Mouse (Mus musculus) midbrain, embryonic 11.5 days (tissue): ENCODE measurements around the gene Rab26. TPM values are rescaled to one million over a fixed set of nuclear protein-coding genes. Genes with fewer than 3 reads are reported as not detected.
A peak's percentile ranks its signal among the peaks of the same experiment; 100 is the strongest.

Experiments used
- ATAC-seq: fragments of 200-750 bp; cut with Nextera tagmentation; 2 replicates; pipeline ENCODE4 v1.8.0; 2017; ENCODE audit warnings: moderate TSS enrichment, moderate library complexity; ENCODE audit not compliant: low FRiP score
- DNase-seq: peaks from one replicate; pipeline ENCODE4 v3.0.0; 2015; ENCODE audit warnings: low spot score; ENCODE audit errors: missing footprints
- H3K27ac ChIP-seq: fragments of 300-500 bp; sonication (generic); 2 replicates; pipeline ENCODE4 v1.5.1; 2014; ENCODE audit warnings: low read depth, low read length
- H3K27me3 ChIP-seq: fragments of 300-500 bp; sonication (generic); 2 replicates; pipeline ENCODE4 v1.6.1; 2014; ENCODE audit warnings: mild to moderate bottlenecking, low read length, moderate library complexity, mixed read lengths; ENCODE audit not compliant: control insufficient read depth, insufficient read depth
- H3K36me3 ChIP-seq: fragments of 300-500 bp; sonication (generic); 2 replicates; pipeline ENCODE4 v1.6.1; 2014; ENCODE audit warnings: mild to moderate bottlenecking, low read length, moderate library complexity, mixed read lengths; ENCODE audit not compliant: control insufficient read depth, insufficient read depth
- H3K4me1 ChIP-seq: fragments of 300-500 bp; sonication (generic); 2 replicates; pipeline ENCODE4 v1.6.1; 2014; ENCODE audit warnings: low read length; ENCODE audit not compliant: control insufficient read depth, insufficient read depth
- H3K4me2 ChIP-seq: fragments of 300-500 bp; sonication (generic); 2 replicates; pipeline ENCODE4 v1.6.1; 2014; ENCODE audit warnings: mild to moderate bottlenecking, moderate library complexity
- H3K4me3 ChIP-seq: fragments of 300-500 bp; sonication (generic); 2 replicates; pipeline ENCODE4 v1.5.1; 2014; ENCODE audit warnings: low read depth, low read length
- H3K9ac ChIP-seq: fragments of 300-500 bp; sonication (generic); 2 replicates; pipeline ENCODE4 v1.6.1; 2014; ENCODE audit warnings: low read length
- H3K9me3 ChIP-seq: fragments of 300-500 bp; sonication (generic); 2 replicates; pipeline ENCODE4 v1.6.1; 2016; ENCODE audit warnings: low read length; ENCODE audit not compliant: control insufficient read depth
- WGBS: fragments of 180-500 bp; shearing (Covaris S2); extraction: QIAGEN DNeasy Blood & Tissue Kit; methylation state at CpG from one replicate; pipeline ENCODE4 v1.1.7; 2014; 5-methylcytosine and 5-hydroxymethylcytosine counted together
- polyA plus RNA-seq: library from polyadenylated mRNA; unstranded; fragments of >200 nt; fragmentation: Nextera tagmentation; extraction: Ambion mirVana; gene quantifications from 2 replicates; pipeline ENCODE4 v1.2.1, GENCODE M21; 2014

The Rab26 gene
- polyA plus RNA-seq, 1 experiment from 2014 or later, result 2.2 TPM

- peak; percentile 95 for ATAC-seq
- WGBS, result under 1% methylated on average over 62 of the region's 72 CpGs
- peak; percentile 100 for DNase-seq
- Histone ChIP-seq H3K4me1 (peaks cover 12% of the 10 kb centered on the region), H3K9me3 (no peaks in the 10 kb centered on the region), H3K36me3 (no peaks in the 10 kb centered on the region), H3K27me3 (peaks cover 14% of the 10 kb centered on the region), H3K4me3 (peak within 1 kb of the TSS; percentile 69), H3K4me2 (peak within 1 kb of the TSS; percentile 75), H3K27ac (peak within 1 kb of the TSS; percentile 94), H3K9ac (peak within 1 kb of the TSS; percentile 82)
These were observed 15.8 kb upstream of the Rab26 start, which contains the start of gene Pkd1 for GRCm38 (mm10) chr17:24549618-24550415. TSS of gene Pkd1 (plus strand) at chr17:24549834.

GRCm38 (mm10) chr17:24548921-24549617 lies 15.1 kb upstream of the Rab26 start:
- no peaks in the 10 kb centered on the region for H3K36me3 ChIP-seq
- peaks cover 12% of the 10 kb centered on the region for H3K4me1 ChIP-seq
- DNase-seq (peak; percentile 85), ATAC-seq (peak; percentile 0; the same call in 1 of the 2 replicates)
- peak overlapping the region; percentile 69 for H3K4me3 ChIP-seq
- 6% methylated on average over 23 of the region's 23 CpGs for WGBS
- H3K9ac ChIP-seq, result peak overlapping the region; percentile 21; the same call in 1 of the 2 replicates
- peaks cover 14% of the 10 kb centered on the region for H3K27me3 ChIP-seq
- no peaks in the 10 kb centered on the region for H3K9me3 ChIP-seq
- peak overlapping the region; percentile 48 for H3K4me2 ChIP-seq
- no peak overlapping the region for H3K27ac ChIP-seq

- Histone ChIP-seq H3K4me1 (peaks cover 12% of the 10 kb centered on the region), H3K36me3 (no peaks in the 10 kb centered on the region), H3K9ac (no peak overlapping the region), H3K9me3 (no peaks in the 10 kb centered on the region), H3K27me3 (peaks cover 14% of the 10 kb centered on the region), H3K4me2 (no peak overlapping the region), H3K27ac (no peak overlapping the region), H3K4me3 (no peak overlapping the region)
- peak; percentile 83 for DNase-seq
- no peak for ATAC-seq
- 45% methylated on average over 9 of the region's 9 CpGs for WGBS
These were observed 14.4 kb upstream of the Rab26 start for GRCm38 (mm10) chr17:24548435-24548834.

DNA sequence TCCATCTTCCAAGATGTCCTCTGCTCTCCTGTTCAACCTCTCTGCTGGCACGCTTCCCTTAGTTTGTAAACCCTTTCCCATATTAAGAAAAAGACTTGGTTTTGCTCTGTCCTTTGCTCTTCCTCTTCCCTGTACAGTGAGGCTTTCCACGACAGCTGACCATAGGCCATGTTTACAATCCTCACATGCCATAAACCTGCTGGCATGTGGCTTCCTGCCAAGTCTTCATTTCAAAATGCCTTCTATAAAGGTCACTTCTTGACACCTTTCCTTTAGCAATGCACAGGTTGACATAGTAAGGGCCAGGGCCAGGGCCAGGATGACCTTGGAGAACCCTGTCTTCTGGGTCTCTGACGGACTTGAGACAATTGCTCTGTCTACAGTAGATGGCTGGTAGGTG lies 12.2 kb upstream of the Rab26 start:
- Histone ChIP-seq H3K27ac (no peak overlapping the region), H3K4me2 (no peak overlapping the region), H3K27me3 (peaks cover 14% of the 10 kb centered on the region), H3K4me1 (peaks cover 6% of the 10 kb centered on the region), H3K9me3 (no peaks in the 10 kb centered on the region), H3K9ac (no peak overlapping the region), H3K4me3 (no peak overlapping the region), H3K36me3 (no peaks in the 10 kb centered on the region)
- DNase-seq (peak; percentile 45), ATAC-seq (no peak)
- WGBS, result 87% methylated on average over 3 of the region's 3 CpGs

DNA sequence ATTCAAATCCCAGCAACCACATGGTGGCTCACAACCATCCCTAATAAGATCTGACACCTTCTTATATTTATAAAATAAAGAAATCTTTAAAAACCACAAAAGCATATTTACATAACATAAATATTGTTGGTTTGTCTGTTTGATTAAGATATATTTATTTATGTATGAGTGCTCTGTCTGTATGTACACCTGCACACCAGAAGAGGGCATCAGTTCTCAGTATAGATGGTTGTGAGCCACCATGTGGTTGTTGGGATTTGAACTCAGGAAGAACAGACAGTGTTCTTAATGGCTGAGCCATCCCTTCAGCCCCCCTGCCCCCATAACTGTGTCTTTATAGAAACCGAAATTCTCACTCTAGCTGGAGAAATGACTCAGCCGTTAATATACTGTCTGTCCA lies 11.2 kb upstream of the Rab26 start:
- peak; percentile 73 for DNase-seq
- no peak overlapping the region for H3K4me3 ChIP-seq
- H3K36me3 ChIP-seq, result no peaks in the 10 kb centered on the region
- no peaks in the 10 kb centered on the region for H3K9me3 ChIP-seq
- H3K27me3 ChIP-seq, result peaks cover 14% of the 10 kb centered on the region
- H3K9ac ChIP-seq, result no peak overlapping the region
- H3K27ac ChIP-seq, result no peak overlapping the region
- H3K4me1 ChIP-seq, result no peaks in the 10 kb centered on the region; the same call in 1 of the 2 replicates
- 87% methylated on average over 2 of the region's 2 CpGs for WGBS
- ATAC-seq, result no peak
- H3K4me2 ChIP-seq, result no peak overlapping the region

GRCm38 (mm10) chr17:24544613-24545012 lies 10.6 kb upstream of the Rab26 start:
- Histone ChIP-seq H3K27me3 (peaks cover 14% of the 10 kb centered on the region), H3K36me3 (no peaks in the 10 kb centered on the region), H3K27ac (no peak overlapping the region), H3K9me3 (no peaks in the 10 kb centered on the region), H3K4me2 (peak overlapping the region; percentile 23; the same call in 1 of the 2 replicates), H3K4me3 (no peak overlapping the region), H3K4me1 (no peaks in the 10 kb centered on the region; the same call in 1 of the 2 replicates), H3K9ac (0 out of 2 replicates have a peak overlapping the region, but pooled peaks have one; percentile 24)
- ATAC-seq, result no peak
- no peak for DNase-seq
- WGBS, result 19% methylated on average over 12 of the region's 12 CpGs

DNA sequence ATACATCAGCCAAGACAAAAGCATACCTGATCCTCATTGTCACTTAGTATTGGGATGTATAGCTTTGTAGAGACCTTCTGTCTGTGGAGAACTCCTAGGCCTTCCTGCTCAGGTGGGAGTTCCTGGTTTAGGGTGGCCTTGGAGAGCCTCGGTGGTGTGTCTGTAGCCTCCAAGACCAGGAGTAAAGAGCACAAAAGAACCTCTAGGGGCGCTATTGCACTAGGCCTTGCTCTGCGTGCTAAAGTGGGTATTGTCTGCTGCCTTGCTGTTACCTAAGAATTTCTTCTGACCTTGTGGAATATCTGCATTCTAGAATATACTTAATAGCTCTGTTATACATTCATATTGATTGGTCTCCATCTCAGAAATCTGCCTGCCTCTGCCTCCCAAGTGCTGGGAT lies 6.4 kb upstream of the Rab26 start:
- H3K9me3 ChIP-seq, result no peaks in the 10 kb centered on the region
- H3K9ac ChIP-seq, result no peak overlapping the region
- DNase-seq (peak; percentile 91), ATAC-seq (no peak)
- no peak overlapping the region for H3K4me2 ChIP-seq
- H3K27ac ChIP-seq, result no peak overlapping the region
- 10% methylated on average over 3 of the region's 3 CpGs for WGBS
- no peaks in the 10 kb centered on the region; the same call in 1 of the 2 replicates for H3K27me3 ChIP-seq
- no peaks in the 10 kb centered on the region for H3K4me1 ChIP-seq
- no peak overlapping the region for H3K4me3 ChIP-seq
- H3K36me3 ChIP-seq, result no peaks in the 10 kb centered on the region

GRCm38 (mm10) chr17:24538950-24539349 lies 4.9 kb upstream of the Rab26 start:
- 74% methylated on average over 8 of the region's 8 CpGs for WGBS
- H3K36me3 ChIP-seq, result no peaks in the 10 kb centered on the region
- no peak overlapping the region for H3K9ac ChIP-seq
- no peak overlapping the region for H3K27ac ChIP-seq
- no peak for ATAC-seq
- H3K4me3 ChIP-seq, result no peak overlapping the region
- no peaks in the 10 kb centered on the region for H3K4me1 ChIP-seq
- H3K9me3 ChIP-seq, result no peaks in the 10 kb centered on the region
- H3K27me3 ChIP-seq, result no peaks in the 10 kb centered on the region
- H3K4me2 ChIP-seq, result no peak overlapping the region
- DNase-seq, result no peak

DNA sequence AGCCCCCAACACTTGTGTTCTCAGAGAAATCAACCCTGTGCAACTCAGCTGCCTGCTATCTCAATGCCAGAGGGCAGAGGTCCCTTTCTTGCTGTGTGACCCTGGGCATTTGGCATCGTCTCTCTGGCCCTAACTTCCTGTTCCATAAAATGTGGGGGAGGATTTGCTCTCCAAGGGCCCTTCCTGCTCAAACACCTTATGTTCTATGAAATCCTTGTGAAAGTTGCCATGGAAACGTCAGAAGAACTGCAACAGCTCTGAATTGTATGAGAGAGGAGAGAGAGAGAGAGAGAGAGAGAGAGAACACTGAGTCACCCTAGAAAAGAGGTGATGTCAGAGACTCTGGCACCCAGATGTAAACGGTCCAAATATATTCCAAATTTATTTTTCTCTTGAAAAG lies 3.5 kb upstream of the Rab26 start:
- 41% methylated on average over 3 of the region's 3 CpGs for WGBS
- DNase-seq, result no peak
- H3K27ac ChIP-seq, result no peak overlapping the region

More for the DNA sequence above, 3.5 kb upstream of the Rab26 start:
- peaks cover 7% of the 10 kb centered on the region for H3K4me1 ChIP-seq
- no peaks in the 10 kb centered on the region for H3K9me3 ChIP-seq
- no peak for ATAC-seq
- no peak overlapping the region for H3K4me2 ChIP-seq
- H3K36me3 ChIP-seq, result no peaks in the 10 kb centered on the region
- no peaks in the 10 kb centered on the region for H3K27me3 ChIP-seq
- H3K4me3 ChIP-seq, result no peak overlapping the region
- no peak overlapping the region for H3K9ac ChIP-seq
